Mouse (Mus musculus) MEL (cell line): ENCODE measurements at regions not wholly inside any gene's neighbourhood (a gene's known extent, or its start where the extent isn't known, plus 50 kb on each side); places are given as distances from the start of the nearest gene placed in this dataset.

Experiments
- DNase-seq: peaks from one replicate; pipeline ENCODE4 v3.0.0; 2011; ENCODE audit warnings: low read depth, low spot score
- H3K27ac ChIP-seq: 2 replicates; pipeline ENCODE4 v1.5.1; 2012; ENCODE audit warnings: low read depth, mild to moderate bottlenecking, control low read depth, low read length, moderate library complexity; ENCODE audit not compliant: control insufficient read depth
- H3K27me3 ChIP-seq, 2 experiments: fragments of 150-350 bp in 1 of 2; sonication (generic) in 1 of 2; 2 replicates each; pipeline ENCODE4 v1.6.1; 2012; ENCODE audit warnings: low read length in 2 of 2, mild to moderate bottlenecking in 2 of 2, improper control_type of control experiment in 1 of 2, moderate library complexity in 1 of 2; ENCODE audit not compliant: insufficient read depth in 2 of 2, control insufficient read depth in 1 of 2
- H3K36me3 ChIP-seq, 2 experiments: 2 replicates each; pipeline ENCODE4 v1.6.1; 2012 to 2014; ENCODE audit warnings: low read length in 2 of 2, improper control_type of control experiment in 1 of 2, inconsistent platforms in 1 of 2, mild to moderate bottlenecking in 1 of 2; ENCODE audit not compliant: insufficient read depth in 2 of 2, control insufficient read depth in 1 of 2
- H3K4me1 ChIP-seq, 2 experiments: fragments of 150-350 bp in 1 of 2; sonication (generic) in 1 of 2; 2 replicates each; pipeline ENCODE4 v1.6.1; 2012; ENCODE audit warnings: low read length in 2 of 2, improper control_type of control experiment in 1 of 2, mild to moderate bottlenecking in 1 of 2; ENCODE audit not compliant: insufficient read depth in 2 of 2, control insufficient read depth in 1 of 2
- H3K4me3 ChIP-seq, 2 experiments: fragments of 150-350 bp in 1 of 2; sonication (generic) in 1 of 2; 2 replicates each; pipeline ENCODE4 v1.5.1; 2012; ENCODE audit warnings: low read depth in 2 of 2, low read length in 2 of 2, mild to moderate bottlenecking in 2 of 2, moderate library complexity in 2 of 2, control low read depth in 1 of 2, improper control_type of control experiment in 1 of 2; ENCODE audit not compliant: control insufficient read depth in 1 of 2, insufficient read depth in 1 of 2
- H3K79me2 ChIP-seq: 2 replicates; pipeline ENCODE4 v1.6.1; 2012; ENCODE audit warnings: mild to moderate bottlenecking, low read length, moderate library complexity; ENCODE audit not compliant: control insufficient read depth, poor library complexity, insufficient read depth
- H3K9ac ChIP-seq: 2 replicates; pipeline ENCODE4 v1.6.1; 2012; ENCODE audit warnings: low read depth, mild to moderate bottlenecking, control low read depth, low read length, moderate library complexity; ENCODE audit not compliant: control insufficient read depth, poor library complexity, severe bottlenecking
- H3K9me3 ChIP-seq: fragments of 150-350 bp; sonication (generic); replicated peaks from 2 replicates; pipeline ENCODE4 v1.6.1; 2012; ENCODE audit warnings: mild to moderate bottlenecking, low read length, improper control_type of control experiment, moderate library complexity; ENCODE audit not compliant: insufficient read depth
- CHD2 ChIP-seq: IDR thresholded peaks from 2 replicates; pipeline ENCODE4 v1.6.1; 2011; ENCODE audit warnings: low read length, improper control_type of control experiment
- CTCF ChIP-seq, 3 experiments: IDR thresholded peaks in 2 of 3; conservative IDR thresholded peaks in 1 of 3; 2 replicates each; pipeline ENCODE4 v1.5.1; 2011 to 2012; ENCODE audit warnings: low read length in 3 of 3, low read depth in 2 of 3, mild to moderate bottlenecking in 2 of 3, improper control_type of control experiment in 1 of 3, inconsistent platforms in 1 of 3, mixed read lengths in 1 of 3, moderate library complexity in 1 of 3; ENCODE audit not compliant: control insufficient read depth in 1 of 3, insufficient read depth in 1 of 3, poor library complexity in 1 of 3, severe bottlenecking in 1 of 3
- E2F4 ChIP-seq: IDR thresholded peaks from 2 replicates; pipeline ENCODE4 v1.6.1; 2011; ENCODE audit warnings: low read depth, low read length, improper control_type of control experiment, borderline replicate concordance
- ETS1 ChIP-seq: IDR thresholded peaks from 2 replicates; pipeline ENCODE4 v1.6.1; 2012; ENCODE audit warnings: low read depth, mild to moderate bottlenecking, inconsistent platforms, low read length, improper control_type of control experiment, moderate library complexity
- HCFC1 ChIP-seq: IDR thresholded peaks from 2 replicates; pipeline ENCODE4 v1.6.1; 2012; ENCODE audit warnings: low read depth, mild to moderate bottlenecking, inconsistent platforms, low read length, improper control_type of control experiment, moderate library complexity
- KAT2A ChIP-seq: conservative IDR thresholded peaks from 2 replicates; pipeline ENCODE4 v1.6.1; 2012; ENCODE audit warnings: low read depth, low read length, improper control_type of control experiment, inconsistent platforms
- MEF2A ChIP-seq: IDR thresholded peaks from 2 replicates; pipeline ENCODE4 v1.6.1; 2014; ENCODE audit warnings: low read depth, mild to moderate bottlenecking, inconsistent platforms, low read length, improper control_type of control experiment; ENCODE audit not compliant: poor library complexity, insufficient replicate concordance, severe bottlenecking; ENCODE audit errors: extremely low read depth
- MXI1 ChIP-seq: IDR thresholded peaks from 2 replicates; pipeline ENCODE4 v1.6.1; 2011; ENCODE audit warnings: mild to moderate bottlenecking, low read depth, low read length, improper control_type of control experiment
- NELFE ChIP-seq: IDR thresholded peaks from 2 replicates; pipeline ENCODE4 v1.6.1; 2011; ENCODE audit warnings: low read depth, low read length, improper control_type of control experiment
- NRF1 ChIP-seq: IDR thresholded peaks from 2 replicates; pipeline ENCODE4 v1.6.1; 2014; ENCODE audit warnings: low read depth, mild to moderate bottlenecking, inconsistent platforms, low read length, improper control_type of control experiment, moderate library complexity; ENCODE audit not compliant: poor library complexity, insufficient read depth, severe bottlenecking
- POLR2A ChIP-seq, 2 experiments: IDR thresholded peaks; 2 replicates each; pipeline ENCODE4 v1.6.1; 2011 to 2012; ENCODE audit warnings: low read length in 2 of 2, mild to moderate bottlenecking in 2 of 2, control low read depth in 1 of 2, improper control_type of control experiment in 1 of 2, low read depth in 1 of 2, moderate library complexity in 1 of 2; ENCODE audit not compliant: control insufficient read depth in 1 of 2, insufficient read depth in 1 of 2, poor library complexity in 1 of 2
- POLR2AphosphoS2 ChIP-seq: IDR thresholded peaks from 2 replicates; pipeline ENCODE4 v1.6.1; 2011; ENCODE audit warnings: low read length, improper control_type of control experiment
- RAD21 ChIP-seq: IDR thresholded peaks from 2 replicates; pipeline ENCODE4 v1.6.1; 2011; ENCODE audit warnings: mild to moderate bottlenecking, low read depth, low read length, improper control_type of control experiment
- SMC3 ChIP-seq: IDR thresholded peaks from 2 replicates; pipeline ENCODE4 v1.6.1; 2011; ENCODE audit warnings: low read depth, low read length, improper control_type of control experiment
- TBP ChIP-seq: IDR thresholded peaks from 2 replicates; pipeline ENCODE4 v1.8.0; 2011; ENCODE audit warnings: low read depth, low read length, improper control_type of control experiment
- ZKSCAN1 ChIP-seq: IDR thresholded peaks from 2 replicates; pipeline ENCODE4 v1.6.1; 2012; ENCODE audit warnings: low read depth, mild to moderate bottlenecking, inconsistent platforms, low read length, improper control_type of control experiment, moderate library complexity
- ZMIZ1 ChIP-seq: IDR thresholded peaks from 2 replicates; pipeline ENCODE4 v1.6.1; 2012; ENCODE audit warnings: low read depth, mild to moderate bottlenecking, inconsistent platforms, low read length, improper control_type of control experiment, moderate library complexity

GRCm38 (mm10) chr10:122619406-122620116 is 59.0 kb upstream of the Ppm1h start:
- Histone ChIP-seq H3K9ac (no peak overlapping the region), H3K27ac (no peak overlapping the region), H3K9me3 (no peaks in the 10 kb centered on the region), H3K79me2 (no peaks in the 10 kb centered on the region), H3K4me1 (no peaks in the 10 kb centered on the region), H3K4me3 (no peak overlapping the region), H3K36me3 (no peaks in the 10 kb centered on the region), H3K27me3 (no peaks in the 10 kb centered on the region)
- TF ChIP-seq TBP: no peak
- no peak for TF ChIP-seq CHD2
- TF ChIP-seq MXI1: no peak
- no peak for TF ChIP-seq SMC3
- no peak for TF ChIP-seq RAD21
- no peak for TF ChIP-seq CTCF (IDR thresholded peaks at IDR 0.05 in 2 of 3, conservative IDR thresholded peaks at IDR 0.05 in 1 of 3; ENCODE audit: control insufficient read depth in 1 of 3, insufficient read depth in 1 of 3, low read depth in 2 of 3, low read length in 3 of 3, poor library complexity in 1 of 3, severe bottlenecking in 1 of 3)
- TF ChIP-seq ETS1: no peak
- TF ChIP-seq MEF2A: no peak
- no peak for TF ChIP-seq NELFE
- no peak for TF ChIP-seq HCFC1
- TF ChIP-seq ZKSCAN1: no peak
- no peak for TF ChIP-seq POLR2A (IDR thresholded peaks at IDR 0.05; ENCODE audit: control insufficient read depth in 1 of 2, insufficient read depth in 1 of 2, low read depth in 1 of 2, low read length in 2 of 2, poor library complexity in 1 of 2)
- no peak for TF ChIP-seq E2F4
- TF ChIP-seq KAT2A: no peak
- no peak for TF ChIP-seq NRF1
- no peak for TF ChIP-seq ZMIZ1
- no peak for TF ChIP-seq POLR2AphosphoS2
- no peak for DNase-seq
